Mouse (Mus musculus) splenic B cell, adult 2 months (primary cell): Measurements from ENCODE around the gene Zfp871.
"Not testable (repeated sequence)": the region's sequence is repeated elsewhere in the genome, so short reads cannot be mapped to it uniquely, and the experiment has no call there.

ENCODE experiments used
- DNase-seq: peaks from one replicate; pipeline ENCODE4 v3.0.0-alpha.2; 2011; ENCODE audit warnings: low read depth, low spot score
- H3K27me3 ChIP-seq: 2 replicates; pipeline ENCODE4 v1.6.1; 2012; ENCODE audit warnings: mild to moderate bottlenecking, low read length, moderate library complexity, mixed read lengths; ENCODE audit not compliant: control insufficient read depth, poor library complexity, insufficient read depth, severe bottlenecking
- H3K36me3 ChIP-seq: 2 replicates; pipeline ENCODE4 v1.6.1; 2012; ENCODE audit warnings: mild to moderate bottlenecking, low read length, moderate library complexity, mixed read lengths; ENCODE audit not compliant: control insufficient read depth, poor library complexity, insufficient read depth, severe bottlenecking

The Zfp871 gene

GRCm38 (mm10) chr17:32771213-32771612, 16.9 kb downstream of the Zfp871 start:
- Histone ChIP-seq H3K27me3 (no peaks in the 10 kb centered on the region), H3K36me3 (peaks cover 18% of the 10 kb centered on the region; the same call in 1 of the 2 replicates)
- DNase-seq, result peak; percentile 46

- H3K27me3 ChIP-seq, result no peaks in the 10 kb centered on the region
- DNase-seq, result no peak
- H3K36me3 ChIP-seq, result peaks cover 2% of the 10 kb centered on the region; the same call in 1 of the 2 replicates
Measured at GRCm38 (mm10) chr17:32766422-32766821, 21.7 kb downstream of the Zfp871 start.

- no peak for DNase-seq
Measured at GRCm38 (mm10) chr17:32757331-32757730, 30.8 kb downstream of the Zfp871 start.

GRCm38 (mm10) chr17:32753634-32754033, 34.5 kb downstream of the Zfp871 start:
- no peaks in the 10 kb centered on the region for H3K36me3 ChIP-seq
- DNase-seq, result no peak
- H3K27me3 ChIP-seq, result no peaks in the 10 kb centered on the region

More at GRCm38 (mm10) chr17:32757331-32757730, 30.8 kb downstream of the Zfp871 start:
- Histone ChIP-seq H3K27me3 (no peaks in the 10 kb centered on the region), H3K36me3 (no peaks in the 10 kb centered on the region)

- no peaks in the 10 kb centered on the region for H3K27me3 ChIP-seq
- H3K36me3 ChIP-seq, result no peaks in the 10 kb centered on the region
- DNase-seq, result no peak
Measured at GRCm38 (mm10) chr17:32752813-32753360, 35.2 kb downstream of the Zfp871 start.

- no peak for DNase-seq
- Histone ChIP-seq H3K27me3 (no peaks in the 10 kb centered on the region), H3K36me3 (no peaks in the 10 kb centered on the region)
Measured at GRCm38 (mm10) chr17:32750611-32751010, 37.5 kb downstream of the Zfp871 start.

GRCm38 (mm10) chr17:32741057-32741456, 47.0 kb downstream of the Zfp871 start:
- no peaks in the 10 kb centered on the region for H3K36me3 ChIP-seq
- DNase-seq, result no peak
- H3K27me3 ChIP-seq, result no peaks in the 10 kb centered on the region

- no peak for DNase-seq
Measured at GRCm38 (mm10) chr17:32738406-32738805, 49.7 kb downstream of the Zfp871 start.

GRCm38 (mm10) chr17:32729029-32729428, 59.1 kb downstream of the Zfp871 start:
- Histone ChIP-seq H3K27me3 (no peaks in the 10 kb centered on the region; the same call in 1 of the 2 replicates), H3K36me3 (no peaks in the 10 kb centered on the region)
- DNase-seq, result peak; percentile 12

More at GRCm38 (mm10) chr17:32738406-32738805, 49.7 kb downstream of the Zfp871 start:
- no peaks in the 10 kb centered on the region for H3K36me3 ChIP-seq
- H3K27me3 ChIP-seq, result no peaks in the 10 kb centered on the region

GRCm38 (mm10) chr17:32726360-32726759, 61.7 kb downstream of the Zfp871 start:
- H3K27me3 ChIP-seq, H3K36me3 ChIP-seq, DNase-seq: not testable (repeated sequence)

GRCm38 (mm10) chr17:32722771-32723170, 65.3 kb downstream of the Zfp871 start:
- DNase-seq, result no peak
- Histone ChIP-seq H3K36me3 (no peaks in the 10 kb centered on the region), H3K27me3 (no peaks in the 10 kb centered on the region)

GRCm38 (mm10) chr17:32722151-32722550, 65.9 kb downstream of the Zfp871 start:
- DNase-seq, H3K36me3 ChIP-seq, H3K27me3 ChIP-seq: not testable (repeated sequence)
